Mouse (Mus musculus) liver, embryonic 15.5 days (tissue): ENCODE data around the gene Cyp11a1. TPM values are rescaled to one million over a fixed set of nuclear protein-coding genes. Genes with fewer than 3 reads are reported as not detected.

Experiments used
- ATAC-seq: fragments of 200-750 bp; cut with Nextera tagmentation; 2 replicates; pipeline ENCODE4 v1.8.0; 2017; ENCODE audit warnings: moderate number of reproducible peaks, mild to moderate bottlenecking, moderate library complexity; ENCODE audit not compliant: insufficient read depth
- H3K27ac ChIP-seq: fragments of 300-500 bp; sonication (generic); replicated peaks from 2 replicates; pipeline ENCODE4 v1.5.1; 2015; ENCODE audit warnings: mild to moderate bottlenecking, inconsistent platforms
- H3K27me3 ChIP-seq: fragments of 300-500 bp; sonication (generic); 2 replicates; pipeline ENCODE4 v1.6.1; 2015; ENCODE audit warnings: mild to moderate bottlenecking, inconsistent platforms
- H3K36me3 ChIP-seq: fragments of 300-500 bp; sonication (generic); replicated peaks from 2 replicates; pipeline ENCODE4 v1.6.1; 2015; ENCODE audit warnings: moderate library complexity, mild to moderate bottlenecking, inconsistent platforms
- H3K4me1 ChIP-seq: fragments of 300-500 bp; sonication (generic); replicated peaks from 2 replicates; pipeline ENCODE4 v1.6.1; 2015; ENCODE audit warnings: inconsistent platforms
- H3K4me2 ChIP-seq: fragments of 300-500 bp; sonication (generic); 2 replicates; pipeline ENCODE4 v1.6.1; 2015; ENCODE audit warnings: moderate library complexity, mild to moderate bottlenecking, inconsistent platforms
- H3K4me3 ChIP-seq: fragments of 300-500 bp; sonication (generic); replicated peaks from 2 replicates; pipeline ENCODE4 v1.5.1; 2015; ENCODE audit warnings: mild to moderate bottlenecking, inconsistent platforms
- H3K9ac ChIP-seq: fragments of 300-500 bp; sonication (generic); 2 replicates; pipeline ENCODE4 v1.6.1; 2015; ENCODE audit warnings: moderate library complexity, mild to moderate bottlenecking, inconsistent platforms
- H3K9me3 ChIP-seq: fragments of 300-500 bp; sonication (generic); replicated peaks from 2 replicates; pipeline ENCODE4 v1.6.1; 2016; ENCODE audit warnings: inconsistent platforms
- WGBS: fragments of 180-500 bp; shearing (Covaris S2); methylation state at CpG from one replicate; pipeline ENCODE4 v1.1.7; 2015; ENCODE audit warnings: mixed read lengths; ENCODE audit not compliant: insufficient replicate concordance; 5-methylcytosine and 5-hydroxymethylcytosine counted together
- polyA plus RNA-seq: library from polyadenylated mRNA; unstranded; fragments of >200 nt; fragmentation: Nextera tagmentation; extraction: Ambion mirVana; gene quantifications from 2 replicates; pipeline ENCODE4 v1.2.1, GENCODE M21; 2015

Cyp11a1 gene
- polyA plus RNA-seq, 1 experiment from 2014 or later: 1.3 TPM

DNA sequence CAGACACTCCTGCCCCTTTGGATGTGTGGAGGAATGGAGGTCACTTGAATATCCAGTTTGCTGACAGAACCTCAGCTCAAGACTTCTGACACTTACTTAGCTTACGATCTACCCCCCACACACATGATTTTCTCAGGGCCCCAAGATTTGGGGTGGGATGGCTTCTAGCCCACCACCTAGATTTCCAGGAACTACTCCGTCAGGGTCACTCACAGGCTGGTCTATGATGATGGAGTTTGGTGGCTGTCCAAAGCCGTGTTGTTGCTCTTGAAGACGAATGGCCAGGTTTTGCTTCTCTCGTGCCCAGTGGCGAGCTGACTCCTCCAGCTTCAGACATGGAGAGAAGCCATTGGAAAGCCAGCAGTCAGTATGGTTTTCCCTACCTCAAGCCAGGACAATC lies 23.4 kb downstream of the Cyp11a1 start:
- H3K9me3 ChIP-seq: no peaks in the 10 kb centered on the region
- no peak overlapping the region for H3K9ac ChIP-seq
- ATAC-seq: no peak
- H3K27me3 ChIP-seq: 0 out of 2 replicates have a peak, but pooled peaks cover 3% of the 10 kb centered on the region
- WGBS: 55% methylated on average over 6 of the region's 6 CpGs
- H3K4me1 ChIP-seq: no peaks in the 10 kb centered on the region
- no peak overlapping the region for H3K4me3 ChIP-seq
- H3K36me3 ChIP-seq: no peaks in the 10 kb centered on the region
- H3K4me2 ChIP-seq: no peak overlapping the region
- H3K27ac ChIP-seq: no peak overlapping the region

DNA sequence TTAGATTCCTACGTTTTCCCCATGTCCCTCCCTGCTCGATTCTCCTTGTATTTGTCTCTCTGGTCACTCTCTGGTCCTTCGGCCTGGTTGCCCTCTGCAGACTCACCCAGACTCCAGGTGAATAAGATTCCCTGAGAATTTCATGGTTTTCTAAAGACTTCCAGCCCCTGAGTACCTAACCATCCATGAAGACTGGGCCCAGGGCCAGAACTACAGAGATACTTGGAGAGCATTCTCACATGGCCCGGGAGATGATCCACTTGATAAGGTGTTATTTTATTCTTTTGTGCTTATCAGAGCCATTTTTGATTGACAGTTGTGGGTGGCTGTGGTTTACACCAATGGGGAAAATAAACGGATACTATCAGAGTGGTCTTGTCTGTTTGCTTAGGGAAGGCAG lies 25.7 kb downstream of the Cyp11a1 start:
- Histone ChIP-seq H3K27me3 (peaks cover 4% of the 10 kb centered on the region; the same call in 1 of the 2 replicates), H3K4me1 (no peaks in the 10 kb centered on the region), H3K4me3 (no peak overlapping the region), H3K4me2 (no peak overlapping the region), H3K36me3 (no peaks in the 10 kb centered on the region), H3K9ac (no peak overlapping the region), H3K27ac (no peak overlapping the region), H3K9me3 (no peaks in the 10 kb centered on the region)
- WGBS: 36% methylated on average over 5 of the region's 5 CpGs
- no peak for ATAC-seq

DNA sequence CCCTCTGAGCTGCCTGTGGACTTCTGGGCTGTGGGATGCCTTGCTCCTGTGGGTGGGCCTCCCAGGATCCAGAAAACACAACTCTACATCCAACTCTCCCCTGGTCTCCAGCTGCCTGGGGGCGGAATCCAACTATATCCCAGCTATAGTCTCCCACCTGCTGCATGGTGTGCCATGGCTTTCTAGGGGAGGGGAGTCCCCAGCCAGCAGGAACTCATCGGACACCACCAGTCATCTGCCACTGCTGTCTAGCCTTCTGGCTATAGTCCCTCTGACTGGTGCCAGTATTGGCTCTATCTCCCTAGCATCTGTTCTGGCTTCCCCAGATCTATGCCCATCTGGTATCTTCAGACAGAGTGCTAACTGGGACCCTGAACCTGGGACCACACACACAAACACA lies 29.3 kb downstream of the Cyp11a1 start:
- WGBS: 60% methylated on average over 2 of the region's 2 CpGs
- no peak overlapping the region for H3K4me3 ChIP-seq
- H3K27me3 ChIP-seq: peaks cover 27% of the 10 kb centered on the region
- H3K36me3 ChIP-seq: no peaks in the 10 kb centered on the region
- no peak overlapping the region for H3K27ac ChIP-seq
- no peak overlapping the region for H3K9ac ChIP-seq
- no peaks in the 10 kb centered on the region for H3K9me3 ChIP-seq
- ATAC-seq: no peak
- no peak overlapping the region for H3K4me2 ChIP-seq
- H3K4me1 ChIP-seq: no peaks in the 10 kb centered on the region

DNA sequence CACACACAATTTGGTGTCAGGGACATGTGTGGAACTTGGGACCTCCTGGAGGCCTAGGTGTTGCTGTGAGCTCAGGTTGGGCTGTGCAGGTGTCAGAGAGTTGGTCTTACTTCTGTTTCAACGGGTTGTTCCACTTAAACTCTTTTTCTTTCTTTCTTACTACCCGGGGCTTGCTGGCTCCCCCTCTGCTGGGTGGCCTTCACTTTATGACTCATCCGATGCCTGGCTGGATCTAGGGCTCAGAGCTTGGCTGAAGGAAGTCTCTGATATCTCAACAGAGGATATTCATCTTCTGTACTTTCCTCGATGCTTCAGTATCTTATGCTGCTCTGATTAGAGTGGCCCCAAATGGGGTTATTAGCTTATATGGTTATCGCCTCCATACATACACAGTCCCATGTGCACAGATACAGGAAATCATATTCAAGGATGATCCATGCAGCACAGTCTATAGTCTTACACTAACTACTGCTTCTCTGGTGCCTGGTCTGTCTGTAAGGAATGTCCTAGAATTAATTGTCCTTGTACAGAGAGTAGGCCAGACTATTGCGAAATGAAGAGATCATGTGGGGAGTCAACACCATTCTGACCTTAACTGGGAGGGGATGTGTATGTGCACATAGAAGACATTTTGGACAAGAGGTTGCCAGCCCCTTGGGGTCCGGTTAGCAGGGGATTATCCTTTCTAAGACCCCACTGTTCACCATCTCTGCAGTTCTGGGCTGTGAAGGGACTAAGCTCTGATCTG lies 29.9 kb downstream of the Cyp11a1 start:
- Histone ChIP-seq H3K27ac (no peak overlapping the region), H3K9me3 (no peaks in the 10 kb centered on the region), H3K4me1 (no peaks in the 10 kb centered on the region), H3K4me3 (no peak overlapping the region), H3K4me2 (no peak overlapping the region), H3K36me3 (no peaks in the 10 kb centered on the region), H3K27me3 (peaks cover 27% of the 10 kb centered on the region), H3K9ac (no peak overlapping the region)
- WGBS: 45% methylated on average over 7 of the region's 7 CpGs
- no peak for ATAC-seq

DNA sequence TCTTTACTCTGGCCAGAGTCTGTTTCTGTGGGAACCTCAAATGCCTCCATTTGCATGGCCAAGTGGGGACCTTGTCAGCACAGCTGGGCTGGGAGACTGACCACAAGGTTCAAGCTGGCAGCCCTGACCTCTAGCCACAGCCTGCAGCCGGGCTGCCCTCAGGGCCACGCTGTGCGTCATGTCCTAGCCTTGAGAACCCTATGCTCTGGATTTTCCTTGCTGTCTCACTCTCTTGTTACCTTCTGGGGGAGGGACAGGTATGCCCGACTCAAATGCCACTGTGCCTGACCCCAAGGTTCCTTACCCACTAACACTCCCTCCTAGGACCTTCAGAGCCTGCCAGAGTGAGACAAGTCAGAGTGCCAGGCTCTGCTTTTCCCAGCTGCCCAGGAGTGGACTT lies 30.8 kb downstream of the Cyp11a1 start:
- Histone ChIP-seq H3K4me2 (no peak overlapping the region), H3K27me3 (peaks cover 27% of the 10 kb centered on the region), H3K9me3 (no peaks in the 10 kb centered on the region), H3K9ac (no peak overlapping the region), H3K4me1 (no peaks in the 10 kb centered on the region), H3K36me3 (no peaks in the 10 kb centered on the region), H3K4me3 (no peak overlapping the region), H3K27ac (no peak overlapping the region)
- WGBS: 61% methylated on average over 4 of the region's 4 CpGs
- no peak for ATAC-seq

DNA sequence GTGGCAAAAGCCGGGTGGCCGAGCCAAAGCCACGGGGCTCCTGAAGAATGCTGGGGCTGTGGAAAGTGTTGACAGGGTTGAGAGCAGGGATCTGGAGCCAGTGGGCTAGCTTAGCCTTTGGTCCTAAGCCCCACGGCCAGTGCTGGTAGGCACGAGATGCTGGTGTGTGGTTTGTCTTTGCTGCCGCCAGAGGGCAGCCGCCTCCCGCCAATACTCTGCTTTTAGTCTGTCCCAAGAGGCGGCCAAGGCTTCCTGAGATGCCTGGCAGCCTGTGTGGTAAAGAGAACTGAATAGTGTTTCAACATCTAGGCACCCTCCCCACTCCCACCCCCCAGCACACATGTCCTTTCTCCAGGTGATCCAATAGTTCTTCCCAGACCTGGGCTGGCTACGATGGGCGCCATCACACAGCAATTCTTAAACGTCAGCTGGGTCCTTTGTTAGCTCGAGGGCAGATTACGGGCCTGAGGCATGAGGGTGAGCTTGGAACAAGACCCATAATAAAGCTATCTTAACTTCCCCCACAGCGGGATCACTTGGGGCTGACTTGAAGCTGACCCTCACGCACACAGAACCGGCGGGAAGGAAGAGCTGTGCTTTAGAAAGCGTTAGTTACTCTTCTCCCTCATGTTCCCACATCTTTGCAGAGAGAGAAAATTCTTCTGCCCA lies 32.4 kb downstream of the Cyp11a1 start:
- no peak overlapping the region for H3K27ac ChIP-seq
- no peak for ATAC-seq
- H3K4me2 ChIP-seq: no peak overlapping the region
- 36% methylated on average over 19 of the region's 19 CpGs for WGBS
- H3K9ac ChIP-seq: no peak overlapping the region
- no peaks in the 10 kb centered on the region for H3K4me1 ChIP-seq
- H3K9me3 ChIP-seq: no peaks in the 10 kb centered on the region
- H3K4me3 ChIP-seq: no peak overlapping the region
- H3K36me3 ChIP-seq: no peaks in the 10 kb centered on the region
- peaks cover 27% of the 10 kb centered on the region for H3K27me3 ChIP-seq

DNA sequence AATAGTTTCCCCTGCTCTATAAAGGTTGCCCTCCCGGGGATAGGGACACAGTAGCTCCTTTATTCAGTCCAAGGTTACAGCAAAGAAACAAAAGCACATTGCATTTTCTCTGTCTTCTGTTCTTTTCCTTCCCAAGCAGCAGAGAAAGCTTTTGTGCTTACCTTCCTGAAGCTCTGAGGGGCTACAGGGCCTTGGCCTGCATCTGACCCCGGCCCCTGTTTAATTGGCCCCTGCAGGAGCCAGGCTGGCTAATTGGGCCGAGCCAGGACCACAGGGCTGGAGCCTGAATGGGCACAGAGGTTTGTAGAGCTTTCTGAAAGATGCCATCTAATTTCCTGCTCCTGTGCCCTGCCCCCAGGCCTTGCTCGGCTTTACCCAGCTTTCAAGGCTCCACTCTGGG lies 34.8 kb downstream of the Cyp11a1 start:
- peaks cover 25% of the 10 kb centered on the region for H3K27me3 ChIP-seq
- H3K36me3 ChIP-seq: no peaks in the 10 kb centered on the region
- 47% methylated on average over 4 of the region's 4 CpGs for WGBS
- no peaks in the 10 kb centered on the region for H3K9me3 ChIP-seq
- no peak overlapping the region for H3K4me3 ChIP-seq
- no peaks in the 10 kb centered on the region for H3K4me1 ChIP-seq
- ATAC-seq: no peak
- H3K9ac ChIP-seq: no peak overlapping the region
- no peak overlapping the region for H3K27ac ChIP-seq
- H3K4me2 ChIP-seq: no peak overlapping the region

DNA sequence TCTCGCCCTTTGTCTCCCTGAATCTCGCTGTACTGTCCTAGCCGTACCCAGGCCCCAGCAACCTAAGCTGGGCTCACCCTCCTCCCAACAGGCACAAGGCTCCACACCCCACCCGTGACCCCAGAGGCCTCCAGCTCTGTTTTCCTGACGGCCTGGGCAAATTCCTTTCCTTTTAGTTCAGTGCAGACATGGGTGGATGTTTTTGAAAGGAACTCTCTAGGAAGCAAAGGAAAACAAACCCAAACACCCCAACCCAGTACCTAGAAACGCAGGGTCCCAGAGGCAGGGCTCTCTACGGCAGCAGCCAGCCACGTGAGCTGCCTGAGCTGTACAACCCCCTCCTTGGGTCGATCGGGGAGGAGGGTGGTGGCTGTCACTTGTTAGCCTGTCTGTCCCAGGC lies 36.2 kb downstream of the Cyp11a1 start:
- no peak overlapping the region for H3K4me3 ChIP-seq
- no peaks in the 10 kb centered on the region for H3K36me3 ChIP-seq
- no peak overlapping the region for H3K4me2 ChIP-seq
- peaks cover 26% of the 10 kb centered on the region for H3K27me3 ChIP-seq
- no peaks in the 10 kb centered on the region for H3K4me1 ChIP-seq
- WGBS: 34% methylated on average over 10 of the region's 10 CpGs
- ATAC-seq: no peak
- no peak overlapping the region for H3K9ac ChIP-seq
- no peaks in the 10 kb centered on the region for H3K9me3 ChIP-seq
- H3K27ac ChIP-seq: no peak overlapping the region

DNA sequence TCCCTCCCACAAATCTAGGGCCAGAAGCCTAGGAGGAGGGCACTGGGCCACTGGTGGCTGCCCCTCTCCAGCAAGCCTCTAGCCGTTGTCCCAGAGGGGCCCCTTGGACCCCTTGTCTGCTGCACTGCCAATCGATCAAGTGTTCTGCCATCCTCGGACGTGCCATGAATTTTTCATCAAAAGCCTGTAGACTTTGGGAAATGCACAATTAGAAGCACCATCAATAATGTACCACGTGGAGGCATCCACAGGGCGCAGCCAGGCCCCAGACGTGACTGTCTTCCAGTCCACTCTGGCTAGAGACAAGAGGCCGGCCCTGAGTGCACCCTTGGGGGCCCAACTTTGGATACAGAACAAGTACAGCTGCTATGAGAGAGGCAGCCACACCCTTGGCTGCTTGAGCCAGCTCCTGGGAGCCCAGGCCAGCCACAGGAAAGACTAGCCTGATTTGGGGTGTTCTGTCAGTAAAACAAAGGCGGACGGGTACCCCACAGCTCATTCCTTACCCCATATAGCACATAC lies 37.3 kb downstream of the Cyp11a1 start:
- H3K4me2 ChIP-seq: no peak overlapping the region
- no peaks in the 10 kb centered on the region for H3K9me3 ChIP-seq
- H3K4me3 ChIP-seq: no peak overlapping the region
- peaks cover 18% of the 10 kb centered on the region for H3K27me3 ChIP-seq
- H3K4me1 ChIP-seq: no peaks in the 10 kb centered on the region
- H3K36me3 ChIP-seq: no peaks in the 10 kb centered on the region
- 59% methylated on average over 10 of the region's 10 CpGs for WGBS
- no peak for ATAC-seq
- H3K27ac ChIP-seq: no peak overlapping the region
- no peak overlapping the region for H3K9ac ChIP-seq

DNA sequence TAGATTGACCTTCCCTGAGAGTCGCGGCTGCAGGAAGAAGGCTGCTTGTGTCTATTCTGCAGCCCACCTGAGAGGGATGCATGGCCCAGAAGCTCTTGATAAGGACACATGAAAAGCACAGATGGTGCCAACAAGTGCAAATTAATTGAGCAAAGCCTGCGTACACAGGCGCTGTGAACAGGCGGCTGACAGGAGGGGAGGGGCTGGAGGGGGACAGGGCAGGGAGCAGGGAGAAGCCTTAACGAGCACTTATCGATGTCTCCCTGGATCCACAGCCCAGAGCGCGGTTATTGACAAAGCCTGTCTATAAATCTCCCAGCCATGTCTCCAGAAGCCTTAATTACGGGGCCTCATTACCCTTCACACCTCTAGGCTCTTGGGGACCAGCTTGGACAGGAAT lies 38.6 kb downstream of the Cyp11a1 start:
- Histone ChIP-seq H3K4me2 (no peak overlapping the region), H3K27me3 (peaks cover 18% of the 10 kb centered on the region), H3K4me3 (no peak overlapping the region), H3K9me3 (no peaks in the 10 kb centered on the region), H3K27ac (no peak overlapping the region), H3K9ac (no peak overlapping the region), H3K36me3 (no peaks in the 10 kb centered on the region), H3K4me1 (no peaks in the 10 kb centered on the region)
- no peak for ATAC-seq
- 40% methylated on average over 10 of the region's 10 CpGs for WGBS

DNA sequence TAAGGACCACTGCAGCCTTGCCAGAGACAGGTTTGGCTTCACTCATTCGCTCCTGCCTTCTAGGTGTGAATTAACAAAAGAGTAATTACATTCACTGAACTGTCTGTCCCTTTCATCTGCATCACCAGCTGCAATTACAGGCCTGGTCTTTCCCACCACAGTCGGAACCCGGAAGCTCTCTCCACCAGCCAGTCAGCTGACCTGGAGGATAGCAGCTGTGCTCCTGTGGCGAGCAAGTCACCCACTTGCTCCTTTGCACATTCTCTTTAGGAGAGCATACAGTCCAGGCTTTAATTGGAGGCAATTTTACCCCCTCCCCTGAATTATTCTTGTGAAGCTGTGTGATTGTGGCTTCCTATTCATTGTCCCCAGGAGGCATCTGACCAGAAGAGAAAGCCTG lies 39.4 kb downstream of the Cyp11a1 start:
- no peaks in the 10 kb centered on the region for H3K9me3 ChIP-seq
- H3K9ac ChIP-seq: no peak overlapping the region
- H3K27ac ChIP-seq: no peak overlapping the region
- H3K4me3 ChIP-seq: no peak overlapping the region
- H3K4me2 ChIP-seq: no peak overlapping the region
- no peak for ATAC-seq
- H3K27me3 ChIP-seq: peaks cover 18% of the 10 kb centered on the region
- no peaks in the 10 kb centered on the region for H3K4me1 ChIP-seq
- H3K36me3 ChIP-seq: no peaks in the 10 kb centered on the region
- WGBS: 29% methylated on average over 4 of the region's 4 CpGs
